Mouse (Mus musculus) cerebellum, adult 11-12 months (tissue): Measurements from ENCODE around the gene Tmem140.

Experiments
- DNase-seq: peaks from one replicate; pipeline ENCODE4 v3.0.0; 2022

Tmem140 gene

GRCm38 (mm10) chr6:34875966-34876834 is 13.3 kb downstream of the Tmem140 start:
- DNase-seq, result no peak

- no peak for DNase-seq
Observed at GRCm38 (mm10) chr6:34876835-34877156, 13.8 kb downstream of the Tmem140 start.

- DNase-seq, result peak; percentile 93
Observed at GRCm38 (mm10) chr6:34877509-34878321, 14.8 kb downstream of the Tmem140 start, which contains the start of gene Cyren. TSS of gene Cyren (minus strand) at chr6:34878060.

- no peak for DNase-seq
Observed at GRCm38 (mm10) chr6:34879101-34879740, 16.3 kb downstream of the Tmem140 start.

- DNase-seq, result peak; percentile 66
Observed at GRCm38 (mm10) chr6:34879911-34880475, 17.0 kb downstream of the Tmem140 start.

GRCm38 (mm10) chr6:34884724-34885123 is 21.8 kb downstream of the Tmem140 start:
- no peak for DNase-seq

GRCm38 (mm10) chr6:34887131-34887850 is 24.3 kb downstream of the Tmem140 start:
- DNase-seq, result no peak

- no peak for DNase-seq
Observed at GRCm38 (mm10) chr6:34889185-34889584, 26.2 kb downstream of the Tmem140 start.

- peak; percentile 55 for DNase-seq
Observed at GRCm38 (mm10) chr6:34895569-34895968, 32.6 kb downstream of the Tmem140 start.

- no peak for DNase-seq
Observed at GRCm38 (mm10) chr6:34896168-34896780, 33.3 kb downstream of the Tmem140 start.

GRCm38 (mm10) chr6:34899127-34899526 is 36.2 kb downstream of the Tmem140 start:
- no peak for DNase-seq

GRCm38 (mm10) chr6:34900990-34901389 is 38.0 kb downstream of the Tmem140 start:
- peak; percentile 60 for DNase-seq

- DNase-seq, result no peak
Observed at GRCm38 (mm10) chr6:34901911-34902444, 39.0 kb downstream of the Tmem140 start.

- no peak for DNase-seq
Observed at GRCm38 (mm10) chr6:34902578-34902977, 39.6 kb downstream of the Tmem140 start.

- no peak for DNase-seq
Observed at GRCm38 (mm10) chr6:34903441-34903840, 40.5 kb downstream of the Tmem140 start.

- no peak for DNase-seq
Observed at GRCm38 (mm10) chr6:34903851-34904250, 40.9 kb downstream of the Tmem140 start.

- DNase-seq, result no peak
Observed at GRCm38 (mm10) chr6:34904361-34904760, 41.4 kb downstream of the Tmem140 start.

GRCm38 (mm10) chr6:34906125-34906524 is 43.2 kb downstream of the Tmem140 start:
- DNase-seq, result no peak

GRCm38 (mm10) chr6:34906661-34907060 is 43.7 kb downstream of the Tmem140 start:
- DNase-seq, result no peak

- DNase-seq, result no peak
Observed at GRCm38 (mm10) chr6:34907121-34907614, 44.2 kb downstream of the Tmem140 start.

- DNase-seq, result no peak
Observed at GRCm38 (mm10) chr6:34907696-34908260, 44.8 kb downstream of the Tmem140 start.
